Mouse (Mus musculus) limb, embryonic 11.5 days (tissue): ENCODE measurements around the gene Nktr. TPM values are rescaled to one million over a fixed set of nuclear protein-coding genes. Genes with fewer than 3 reads are reported as not detected.

Source experiments
- ATAC-seq: fragments of 200-750 bp; cut with Nextera tagmentation; 2 replicates; pipeline ENCODE4 v1.8.0; 2017; ENCODE audit warnings: low read depth; ENCODE audit not compliant: insufficient number of reproducible peaks, low FRiP score, low TSS enrichment
- DNase-seq: peaks from one replicate; pipeline ENCODE4 v3.0.0-alpha.2; 2015; ENCODE audit warnings: low spot score
- H3K27ac ChIP-seq: fragments of 300-500 bp; sonication (generic); replicated peaks from 2 replicates; pipeline ENCODE4 v1.5.1; 2014; ENCODE audit warnings: low read depth, mild to moderate bottlenecking, low read length
- H3K27me3 ChIP-seq: fragments of 300-500 bp; sonication (generic); 2 replicates; pipeline ENCODE4 v1.6.1; 2014; ENCODE audit warnings: mild to moderate bottlenecking, low read length, mixed read lengths; ENCODE audit not compliant: control insufficient read depth, insufficient read depth
- H3K36me3 ChIP-seq: fragments of 300-500 bp; sonication (generic); 2 replicates; pipeline ENCODE4 v1.6.1; 2014; ENCODE audit warnings: mild to moderate bottlenecking, low read length, moderate library complexity, mixed read lengths; ENCODE audit not compliant: control insufficient read depth, insufficient read depth
- H3K4me1 ChIP-seq: fragments of 300-500 bp; sonication (generic); 2 replicates; pipeline ENCODE4 v1.6.1; 2014; ENCODE audit warnings: low read length, mixed read lengths; ENCODE audit not compliant: control insufficient read depth, insufficient read depth
- H3K4me2 ChIP-seq: fragments of 300-500 bp; sonication (generic); 2 replicates; pipeline ENCODE4 v1.6.1; 2014; ENCODE audit warnings: low read depth, mild to moderate bottlenecking, moderate library complexity; ENCODE audit not compliant: severe bottlenecking
- H3K4me3 ChIP-seq: fragments of 300-500 bp; sonication (generic); 2 replicates; pipeline ENCODE4 v1.5.1; 2014; ENCODE audit warnings: low read depth, low read length
- H3K9ac ChIP-seq: fragments of 300-500 bp; sonication (generic); 2 replicates; pipeline ENCODE4 v1.6.1; 2014; ENCODE audit warnings: mild to moderate bottlenecking, low read length
- H3K9me3 ChIP-seq: fragments of 300-500 bp; sonication (generic); 2 replicates; pipeline ENCODE4 v1.6.1; 2016; ENCODE audit warnings: low read length; ENCODE audit not compliant: control insufficient read depth
- WGBS: fragments of 180-500 bp; shearing (Covaris S2); extraction: QIAGEN DNeasy Blood & Tissue Kit; methylation state at CpG from one replicate; pipeline ENCODE4 v1.1.7; 2014; 5-methylcytosine and 5-hydroxymethylcytosine counted together
- polyA plus RNA-seq: library from polyadenylated mRNA; unstranded; fragments of >200 nt; fragmentation: Nextera tagmentation; extraction: Ambion mirVana; gene quantifications from 2 replicates; pipeline ENCODE4 v1.2.1, GENCODE M21; 2014

Nktr gene
- polyA plus RNA-seq, 1 experiment from 2014 or later, result 65.1 TPM

DNA sequence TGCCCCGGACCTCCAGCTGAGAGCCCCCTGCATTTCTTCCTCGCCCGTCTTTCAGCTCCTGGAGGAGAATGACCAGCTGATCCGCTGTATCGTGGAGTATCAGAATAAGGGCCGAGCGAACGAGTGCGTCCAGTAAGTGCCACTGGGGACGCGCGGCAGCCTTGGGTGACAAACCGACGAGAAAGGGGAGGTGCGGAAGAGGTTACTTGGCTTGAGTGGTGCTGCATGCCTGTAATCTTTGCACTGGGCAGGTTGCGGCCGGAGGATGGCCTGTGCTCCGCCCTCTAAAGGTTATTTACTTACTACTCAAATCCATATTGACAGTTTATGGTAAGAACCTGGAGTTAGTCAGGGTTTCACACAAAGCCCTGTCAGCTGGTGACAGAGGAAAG, 8.4 kb upstream of the Nktr start:
- 2% methylated on average over 18 of the region's 18 CpGs for WGBS
- H3K4me3 ChIP-seq, result peak overlapping the region; percentile 87
- H3K9ac ChIP-seq, result peak overlapping the region; percentile 69
- peaks cover 2% of the 10 kb centered on the region for H3K4me1 ChIP-seq
- no peaks in the 10 kb centered on the region for H3K27me3 ChIP-seq
- H3K9me3 ChIP-seq, result no peaks in the 10 kb centered on the region
- DNase-seq (no peak), ATAC-seq (no peak)
- H3K4me2 ChIP-seq, result peak overlapping the region; percentile 69
- H3K36me3 ChIP-seq, result peaks cover 7% of the 10 kb centered on the region; the same call in 1 of the 2 replicates
- H3K27ac ChIP-seq, result peak overlapping the region; percentile 61; the same call in 1 of the 2 replicates

DNA sequence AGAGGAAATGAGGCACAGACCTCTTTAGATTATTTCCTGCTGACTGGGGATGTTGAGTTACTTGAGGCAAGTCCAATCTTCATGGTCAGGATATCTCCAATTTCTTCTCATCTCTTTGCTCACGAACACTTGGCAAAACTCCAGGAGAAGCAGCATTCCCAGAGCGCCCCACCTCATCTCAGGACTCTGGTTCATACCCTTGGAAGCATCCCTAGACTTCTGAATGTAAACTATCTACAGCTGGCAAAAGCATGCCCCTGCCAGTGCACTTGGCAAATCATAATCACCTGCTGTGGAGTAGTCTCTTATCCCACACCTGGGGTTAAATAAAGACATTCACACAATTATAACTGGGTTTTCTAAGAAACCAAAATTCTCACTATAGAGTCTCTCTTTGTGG, 1.9 kb upstream of the Nktr start:
- Histone ChIP-seq H3K9ac (no peak overlapping the region), H3K27me3 (no peaks in the 10 kb centered on the region), H3K9me3 (no peaks in the 10 kb centered on the region), H3K4me1 (peaks cover 7% of the 10 kb centered on the region; the same call in 1 of the 2 replicates), H3K4me2 (no peak overlapping the region), H3K4me3 (no peak overlapping the region), H3K27ac (no peak overlapping the region), H3K36me3 (peaks cover 7% of the 10 kb centered on the region; the same call in 1 of the 2 replicates)
- ATAC-seq, result no peak
- 84% methylated on average over 2 of the region's 2 CpGs for WGBS
- no peak for DNase-seq

DNA sequence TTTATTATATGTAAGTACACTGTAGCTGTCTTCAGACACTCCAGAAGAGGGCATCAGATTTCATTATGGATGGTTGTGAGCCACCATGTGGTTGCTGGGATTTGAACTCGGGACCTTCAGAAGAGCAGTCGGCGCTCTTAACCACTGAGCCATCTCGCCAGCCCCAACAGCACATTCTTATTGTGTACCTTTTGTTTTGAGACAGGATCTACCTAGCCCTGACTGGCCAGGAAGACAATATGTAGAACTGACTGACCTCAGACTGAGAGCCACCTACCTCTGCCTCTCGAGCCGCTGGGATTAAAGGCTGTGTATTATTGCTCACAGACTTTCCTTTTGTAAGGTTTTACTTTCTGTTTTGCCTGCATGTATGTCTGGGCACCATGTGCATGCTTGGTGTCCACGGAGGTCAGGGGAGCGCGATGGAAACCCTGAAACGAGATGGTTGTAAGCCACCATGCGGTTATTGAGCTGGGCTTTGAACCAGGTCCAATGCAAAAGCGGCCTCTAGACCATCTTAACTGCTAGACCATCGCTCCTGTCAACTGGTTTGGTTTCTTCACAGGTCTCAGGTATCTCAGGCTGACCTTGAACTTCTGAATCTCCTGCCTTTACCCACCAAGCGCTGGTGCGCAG, 781 bp upstream of the Nktr start:
- H3K4me2 ChIP-seq, result peak overlapping the region; percentile 62
- DNase-seq, result no peak
- H3K27me3 ChIP-seq, result no peaks in the 10 kb centered on the region
- peak overlapping the region; percentile 59 for H3K9ac ChIP-seq
- 69% methylated on average over 15 of the region's 15 CpGs for WGBS
- peak; percentile 15; the same call in 1 of the 2 replicates for ATAC-seq
- H3K4me3 ChIP-seq, result peak overlapping the region; percentile 72
- peaks cover 2% of the 10 kb centered on the region; the same call in 1 of the 2 replicates for H3K36me3 ChIP-seq
- H3K4me1 ChIP-seq, result peaks cover 7% of the 10 kb centered on the region; the same call in 1 of the 2 replicates
- peak overlapping the region; percentile 60; the same call in 1 of the 2 replicates for H3K27ac ChIP-seq
- H3K9me3 ChIP-seq, result no peaks in the 10 kb centered on the region

DNA sequence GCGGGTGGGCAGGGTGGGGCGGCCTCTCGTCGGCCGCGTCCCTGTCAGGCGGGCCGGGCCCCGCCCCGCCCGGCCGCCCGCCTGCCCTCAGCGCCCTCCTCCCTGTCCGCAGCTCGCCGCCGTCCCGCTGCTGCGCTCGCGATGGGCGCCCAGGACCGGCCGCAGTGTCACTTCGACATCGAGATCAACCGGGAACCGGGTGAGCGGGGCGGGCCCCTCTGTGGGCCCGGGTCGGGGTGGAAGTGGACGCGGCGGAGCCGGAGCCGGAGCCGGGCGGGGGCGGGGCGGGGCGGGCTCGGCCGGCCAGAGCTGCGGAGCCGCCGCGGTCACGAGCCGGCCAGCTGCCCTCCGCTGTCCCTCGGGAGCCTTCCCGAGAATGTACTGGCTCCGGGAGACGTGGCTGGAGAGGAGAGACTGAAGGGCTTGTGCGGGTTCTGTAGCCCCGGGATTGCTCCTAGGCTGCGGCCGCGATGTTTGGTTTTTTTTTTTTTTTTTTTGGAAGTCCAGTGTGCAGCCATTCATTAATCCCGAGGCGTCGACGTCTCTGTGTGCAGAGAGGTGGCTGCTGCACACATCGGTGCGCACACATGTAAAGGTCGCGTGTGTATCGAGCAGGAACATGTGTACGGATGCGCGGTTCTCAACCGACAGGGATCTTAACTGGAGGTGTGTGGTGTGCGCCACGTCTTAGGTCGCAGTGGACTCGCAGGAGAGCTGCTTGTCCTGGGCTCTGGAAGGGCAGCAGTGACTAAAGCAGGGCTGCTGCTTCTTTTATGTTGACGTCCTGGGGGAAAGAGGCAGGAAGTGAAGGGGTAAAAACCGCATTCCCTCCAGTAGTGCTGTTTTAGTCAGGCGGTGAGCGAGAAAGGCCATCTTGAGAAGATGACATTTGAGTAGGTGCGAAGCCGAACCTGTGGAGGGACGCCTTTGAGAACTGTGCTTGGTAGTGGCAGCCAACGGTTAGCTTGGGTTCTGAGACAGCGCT, 670 bp downstream of the Nktr start:
- peak overlapping the region; percentile 93 for H3K27ac ChIP-seq
- ATAC-seq (peak; percentile 10), DNase-seq (peak; percentile 64)
- H3K4me1 ChIP-seq, result peaks cover 7% of the 10 kb centered on the region; the same call in 1 of the 2 replicates
- H3K27me3 ChIP-seq, result no peaks in the 10 kb centered on the region
- H3K9me3 ChIP-seq, result no peaks in the 10 kb centered on the region
- peak overlapping the region; percentile 91 for H3K9ac ChIP-seq
- no peaks in the 10 kb centered on the region for H3K36me3 ChIP-seq
- peak overlapping the region; percentile 85 for H3K4me2 ChIP-seq
- WGBS, result under 1% methylated on average over 67 of the region's 87 CpGs
- peak overlapping the region; percentile 72 for H3K4me3 ChIP-seq

DNA sequence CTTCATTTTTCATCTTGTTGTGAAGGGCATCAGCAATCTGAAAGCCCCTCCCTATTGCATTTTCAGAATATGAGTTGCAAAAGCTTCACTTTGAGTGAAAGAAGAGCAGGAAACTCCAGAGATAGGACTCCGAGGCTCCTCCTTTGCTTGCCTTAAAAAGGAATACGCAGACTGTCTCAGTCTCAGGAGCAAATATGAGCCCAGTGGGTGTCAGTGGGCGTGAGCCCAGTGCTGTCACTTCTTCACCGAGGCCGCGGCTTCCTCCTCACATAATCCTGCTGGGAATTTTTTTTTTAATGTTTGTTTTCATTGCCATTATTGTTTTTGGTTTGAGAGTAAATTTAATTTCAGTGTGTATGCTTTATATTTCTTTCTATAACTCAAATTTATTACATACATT, 21.5 kb downstream of the Nktr start:
- WGBS, result 94% methylated on average over 6 of the region's 6 CpGs
- H3K36me3 ChIP-seq, result peaks cover 11% of the 10 kb centered on the region

DNA sequence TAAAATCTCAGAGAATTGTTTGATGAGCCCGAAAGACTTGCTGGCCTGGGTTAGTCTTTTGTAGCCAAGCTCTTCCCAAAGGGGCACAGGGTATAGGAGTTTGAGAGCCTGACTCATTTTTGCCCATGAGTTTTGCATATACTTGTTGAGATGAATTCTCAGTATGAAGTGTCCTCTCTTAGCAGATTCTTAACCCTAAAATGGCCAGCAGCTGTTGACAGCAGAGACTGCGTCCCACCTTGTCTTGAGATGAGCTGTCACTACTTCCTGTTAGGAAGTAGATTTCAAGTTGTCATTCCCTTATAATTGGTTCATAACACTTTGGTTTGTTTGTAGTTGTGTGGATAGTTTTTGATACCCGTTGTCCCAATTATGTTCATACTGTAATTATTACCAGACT, 22.2 kb downstream of the Nktr start:
- H3K36me3 ChIP-seq, result peaks cover 13% of the 10 kb centered on the region
- H3K4me1 ChIP-seq, result no peaks in the 10 kb centered on the region
- no peak overlapping the region for H3K4me2 ChIP-seq
- H3K27me3 ChIP-seq, result no peaks in the 10 kb centered on the region
- WGBS, result 91% methylated on average over 3 of the region's 3 CpGs
- DNase-seq (no peak), ATAC-seq (no peak)
- H3K4me3 ChIP-seq, result no peak overlapping the region
- no peak overlapping the region for H3K9ac ChIP-seq
- no peak overlapping the region for H3K27ac ChIP-seq
- no peaks in the 10 kb centered on the region for H3K9me3 ChIP-seq

More for the DNA sequence above, 21.5 kb downstream of the Nktr start:
- no peak for DNase-seq
- H3K4me3 ChIP-seq, result no peak overlapping the region
- H3K4me2 ChIP-seq, result no peak overlapping the region
- H3K27me3 ChIP-seq, result no peaks in the 10 kb centered on the region
- H3K4me1 ChIP-seq, result no peaks in the 10 kb centered on the region
- no peak overlapping the region for H3K9ac ChIP-seq
- H3K9me3 ChIP-seq, result no peaks in the 10 kb centered on the region
- ATAC-seq, result no peak
- no peak overlapping the region for H3K27ac ChIP-seq

DNA sequence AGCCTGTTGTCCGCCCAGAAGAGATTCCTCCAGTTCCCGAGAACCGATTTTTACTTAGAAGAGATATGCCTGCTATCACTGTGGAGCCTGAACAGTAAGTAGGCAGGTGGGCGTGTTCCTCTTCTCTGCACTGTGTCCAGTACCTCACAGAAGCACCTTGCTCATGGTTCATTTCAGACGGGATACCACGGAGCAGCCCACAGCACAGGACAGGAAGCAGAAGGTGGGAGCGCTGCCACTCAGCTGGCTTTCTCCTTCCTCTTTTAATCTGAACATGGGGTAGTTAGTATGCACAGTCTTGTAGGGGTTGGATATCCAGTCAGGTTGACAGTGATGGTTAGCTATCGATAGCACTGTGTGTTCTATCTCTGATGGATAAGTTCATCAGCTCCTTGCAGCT, 25.1 kb downstream of the Nktr start:
- Histone ChIP-seq H3K27ac (no peak overlapping the region), H3K4me2 (no peak overlapping the region), H3K4me1 (no peaks in the 10 kb centered on the region), H3K4me3 (no peak overlapping the region), H3K9me3 (no peaks in the 10 kb centered on the region), H3K36me3 (peaks cover 29% of the 10 kb centered on the region), H3K9ac (no peak overlapping the region), H3K27me3 (no peaks in the 10 kb centered on the region)
- ATAC-seq, result no peak
- 93% methylated on average over 8 of the region's 8 CpGs for WGBS
- no peak for DNase-seq

DNA sequence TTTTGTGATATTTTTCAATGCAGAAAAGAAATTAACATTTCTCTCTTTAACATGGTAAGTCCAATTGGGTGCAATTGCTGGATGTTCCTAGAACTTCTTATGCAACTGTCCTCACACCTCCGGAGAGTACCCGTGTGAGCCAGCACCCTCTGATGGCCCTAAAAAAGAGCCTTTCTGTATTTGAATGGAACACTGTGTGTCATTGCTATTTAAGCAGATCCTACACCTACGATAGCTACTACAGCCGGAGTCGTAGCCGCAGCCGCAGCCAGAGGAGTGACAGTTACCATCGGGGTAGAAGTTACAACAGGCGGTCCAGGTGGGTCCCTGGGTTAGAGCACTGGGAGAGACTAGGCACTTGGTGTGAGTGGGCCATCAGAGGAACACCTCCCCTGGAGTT, 33.8 kb downstream of the Nktr start:
- no peaks in the 10 kb centered on the region for H3K27me3 ChIP-seq
- peak; percentile 17 for DNase-seq
- no peak overlapping the region for H3K4me2 ChIP-seq
- H3K36me3 ChIP-seq, result peaks cover 36% of the 10 kb centered on the region
- no peak overlapping the region for H3K4me3 ChIP-seq
- H3K9me3 ChIP-seq, result no peaks in the 10 kb centered on the region
- H3K9ac ChIP-seq, result no peak overlapping the region
- 96% methylated on average over 9 of the region's 9 CpGs for WGBS
- peaks cover 3% of the 10 kb centered on the region for H3K4me1 ChIP-seq
- no peak for ATAC-seq
- no peak overlapping the region for H3K27ac ChIP-seq
